Mouse (Mus musculus): ENCODE results near the gene Nup93. TPM values are rescaled to one million over a fixed set of nuclear protein-coding genes. Genes with fewer than 3 reads are reported as not detected.

Gene Nup93
- polyA plus RNA-seq, 1 experiment from 2014 or later = 110 TPM

DNA sequence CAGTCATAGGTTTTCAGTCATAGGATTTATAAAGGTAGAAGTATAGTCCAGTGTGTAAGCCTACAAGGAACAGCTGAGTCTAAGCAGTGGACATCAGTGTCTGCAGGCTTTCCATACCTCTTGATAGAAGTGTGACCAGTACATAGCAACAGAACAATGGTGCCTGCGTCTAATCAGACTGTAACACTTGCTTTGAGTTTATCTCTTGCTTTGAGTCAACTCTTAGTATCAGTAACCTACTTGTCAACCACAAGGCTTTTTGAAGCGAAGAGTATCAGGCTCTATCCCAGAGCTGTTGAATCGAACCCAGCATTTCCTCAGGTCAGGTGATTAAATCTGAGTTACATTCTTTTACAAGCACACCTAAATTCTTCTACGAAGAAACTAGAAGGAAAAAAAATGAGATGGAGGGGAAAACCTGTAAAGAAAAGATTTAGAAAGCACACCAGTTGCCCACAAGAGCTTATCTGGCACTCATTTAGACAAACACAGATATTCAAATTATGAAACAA, 25.9 kb downstream of the Nup93 start:
- no peaks in the 10 kb centered on the region for H3K9me3 ChIP-seq
- H3K36me3 ChIP-seq (replicated peaks) = peaks cover 13% of the 10 kb centered on the region; the same call in 1 of the 2 replicates
- no peak overlapping the region for H3K27ac ChIP-seq
- H3K4me1 ChIP-seq = no peaks in the 10 kb centered on the region
- 88% methylated on average over 4 of the region's 4 CpGs for WGBS
- H3K27me3 ChIP-seq = no peaks in the 10 kb centered on the region
- no peak overlapping the region for H3K4me2 ChIP-seq
- no peak overlapping the region for H3K9ac ChIP-seq
- no peak for ATAC-seq (ENCODE audit: low FRiP score)
- H3K4me3 ChIP-seq (replicated peaks) = no peak overlapping the region

DNA sequence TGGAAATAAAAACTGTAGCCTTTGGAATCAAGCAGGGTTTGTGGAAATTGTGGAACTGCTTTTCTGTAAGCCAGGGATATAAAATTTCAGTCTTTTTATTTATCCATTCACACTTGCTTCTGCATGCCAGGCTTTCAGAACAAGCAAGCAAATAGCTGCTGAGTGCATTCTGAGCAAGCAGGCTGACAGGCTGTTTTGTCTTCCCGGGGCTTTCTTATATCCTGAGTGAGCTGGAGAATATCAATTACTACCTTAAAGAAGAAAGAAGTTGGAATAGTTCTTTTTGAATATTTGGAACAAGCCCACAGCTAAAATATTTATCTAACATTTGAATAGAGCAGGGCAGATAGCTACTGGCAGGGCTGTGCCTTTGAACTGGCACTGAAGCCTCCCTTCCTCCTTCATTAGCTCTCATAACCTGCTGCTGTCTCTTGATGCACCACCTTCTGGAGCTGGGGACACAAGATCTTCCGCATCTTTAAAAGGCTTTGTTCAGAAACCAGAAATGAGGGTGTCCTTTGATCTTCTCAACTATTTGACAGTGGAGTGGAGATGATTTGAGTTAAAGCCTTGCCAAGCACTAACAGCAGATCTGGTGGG, 35.6 kb downstream of the Nup93 start:
- H3K4me3 ChIP-seq (replicated peaks) = no peak overlapping the region
- H3K4me2 ChIP-seq = no peak overlapping the region
- 40% methylated on average over 2 of the region's 2 CpGs for WGBS
- peak overlapping the region; percentile 43; the same call in 1 of the 2 replicates for H3K27ac ChIP-seq
- ATAC-seq (ENCODE audit: low FRiP score) = no peak
- H3K9me3 ChIP-seq = no peaks in the 10 kb centered on the region
- no peaks in the 10 kb centered on the region for H3K27me3 ChIP-seq
- H3K36me3 ChIP-seq (replicated peaks) = peaks cover 4% of the 10 kb centered on the region; the same call in 1 of the 2 replicates
- no peak overlapping the region for H3K9ac ChIP-seq
- H3K4me1 ChIP-seq = peaks cover 24% of the 10 kb centered on the region

DNA sequence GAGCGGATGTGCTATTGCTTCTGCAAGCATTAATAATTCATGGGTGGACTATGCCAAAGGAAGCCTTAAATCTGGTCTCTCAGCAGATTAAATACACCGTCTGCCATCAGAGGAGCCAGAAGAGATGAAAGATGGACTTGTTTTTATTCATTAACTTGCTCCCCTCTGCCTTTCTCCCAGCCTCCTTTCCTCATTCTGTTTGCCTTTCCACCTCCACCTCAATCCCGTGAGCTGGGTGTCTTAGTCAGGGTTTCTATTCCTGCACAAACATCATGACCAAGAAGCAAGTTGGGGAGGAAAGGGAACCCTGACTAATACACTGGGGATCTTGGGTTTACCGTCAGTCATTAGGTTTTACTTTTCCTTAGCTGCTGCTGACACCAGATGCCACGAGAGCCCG, 44.5 kb downstream of the Nup93 start:
- WGBS = 83% methylated on average over 6 of the region's 6 CpGs
- no peak for ATAC-seq (ENCODE audit: low FRiP score)
- Histone ChIP-seq H3K9me3 (no peaks in the 10 kb centered on the region), H3K27ac (no peak overlapping the region), H3K9ac (no peak overlapping the region), H3K4me2 (no peak overlapping the region), H3K4me3 (replicated peaks) (no peak overlapping the region), H3K4me1 (no peaks in the 10 kb centered on the region), H3K36me3 (replicated peaks) (no peaks in the 10 kb centered on the region), H3K27me3 (no peaks in the 10 kb centered on the region)

GRCm38 (mm10) chr8:94262626-94263297, 48.4 kb downstream of the Nup93 start:
- no peak for ATAC-seq (ENCODE audit: low FRiP score)
- peaks cover 18% of the 10 kb centered on the region for H3K4me1 ChIP-seq
- 57% methylated on average over 3 of the region's 3 CpGs for WGBS
- H3K27me3 ChIP-seq = no peaks in the 10 kb centered on the region
- no peak overlapping the region for H3K9ac ChIP-seq
- no peaks in the 10 kb centered on the region for H3K9me3 ChIP-seq
- no peaks in the 10 kb centered on the region for H3K36me3 ChIP-seq (replicated peaks)
- H3K4me2 ChIP-seq = no peak overlapping the region
- H3K4me3 ChIP-seq (replicated peaks) = no peak overlapping the region
- no peak overlapping the region for H3K27ac ChIP-seq

- Histone ChIP-seq H3K27ac (peak overlapping the region; percentile 63), H3K9me3 (no peaks in the 10 kb centered on the region), H3K36me3 (replicated peaks) (no peaks in the 10 kb centered on the region), H3K4me3 (replicated peaks) (peak overlapping the region; percentile 19), H3K4me1 (peaks cover 27% of the 10 kb centered on the region), H3K4me2 (peak overlapping the region; percentile 34), H3K9ac (peak overlapping the region; percentile 13; the same call in 1 of the 2 replicates), H3K27me3 (no peaks in the 10 kb centered on the region)
- 27% methylated on average over 10 of the region's 10 CpGs for WGBS
- no peak for ATAC-seq (ENCODE audit: low FRiP score)
Observed at GRCm38 (mm10) chr8:94266344-94267191, 52.2 kb downstream of the Nup93 start.

DNA sequence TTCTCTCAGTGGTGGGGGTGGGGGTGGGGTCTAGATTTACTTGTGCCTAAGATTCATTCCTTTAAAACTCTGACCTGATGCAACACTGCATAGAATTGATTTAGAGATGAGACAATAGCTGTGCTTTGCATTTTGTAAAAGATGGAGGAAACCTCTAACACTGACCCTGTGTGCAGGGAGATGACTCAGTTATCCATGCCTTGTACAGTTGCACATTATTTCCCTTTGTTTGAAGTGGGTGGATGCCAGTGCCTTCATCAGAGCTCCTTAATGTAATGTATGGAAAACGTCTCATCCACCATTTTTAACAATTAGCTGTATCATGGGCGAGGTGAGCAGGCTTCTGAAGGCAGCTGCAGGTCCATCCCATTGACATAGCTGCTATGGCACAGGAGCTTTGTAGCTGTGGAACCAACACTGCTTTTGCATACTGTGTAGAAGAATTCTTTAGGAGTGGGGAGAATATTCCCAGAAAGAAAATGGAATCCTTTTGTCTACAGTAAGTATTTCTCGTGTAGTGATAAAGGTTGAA, 54.1 kb downstream of the Nup93 start:
- no peaks in the 10 kb centered on the region for H3K9me3 ChIP-seq
- ATAC-seq (ENCODE audit: low FRiP score) = no peak
- H3K27me3 ChIP-seq = no peaks in the 10 kb centered on the region
- WGBS = 70% methylated on average over 3 of the region's 3 CpGs
- no peak overlapping the region for H3K27ac ChIP-seq
- H3K9ac ChIP-seq = no peak overlapping the region
- H3K4me1 ChIP-seq = peaks cover 27% of the 10 kb centered on the region
- no peaks in the 10 kb centered on the region for H3K36me3 ChIP-seq (replicated peaks)
- H3K4me2 ChIP-seq = peak overlapping the region; percentile 21; the same call in 1 of the 2 replicates
- no peak overlapping the region for H3K4me3 ChIP-seq (replicated peaks)

GRCm38 (mm10) chr8:94270309-94270708, 55.9 kb downstream of the Nup93 start:
- Histone ChIP-seq H3K9me3 (no peaks in the 10 kb centered on the region), H3K4me2 (no peak overlapping the region), H3K4me3 (replicated peaks) (no peak overlapping the region), H3K4me1 (peaks cover 20% of the 10 kb centered on the region), H3K27me3 (no peaks in the 10 kb centered on the region), H3K9ac (no peak overlapping the region), H3K36me3 (replicated peaks) (no peaks in the 10 kb centered on the region), H3K27ac (no peak overlapping the region)
- WGBS = 94% methylated on average over 7 of the region's 7 CpGs
- ATAC-seq (ENCODE audit: low FRiP score) = no peak

DNA sequence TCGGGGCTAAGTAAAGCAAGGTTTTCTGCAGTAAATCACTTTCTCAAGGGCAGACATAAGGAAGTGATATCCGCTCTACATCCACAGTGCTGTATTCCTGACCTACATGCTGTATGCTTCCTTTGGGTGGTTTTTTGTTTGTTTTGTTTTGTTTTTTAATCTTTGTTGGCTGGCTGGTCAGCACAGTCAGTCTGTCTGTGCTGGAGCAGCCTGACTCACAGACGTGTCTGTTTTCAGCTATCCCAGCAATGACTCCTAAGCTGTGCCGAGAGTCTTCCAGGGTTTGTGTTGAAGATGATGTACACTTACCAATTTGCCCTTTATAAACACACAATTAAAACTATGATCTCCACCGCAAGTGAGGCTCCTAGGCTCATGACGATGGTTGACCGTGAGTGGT, 56.7 kb downstream of the Nup93 start:
- no peak overlapping the region for H3K9ac ChIP-seq
- no peaks in the 10 kb centered on the region for H3K27me3 ChIP-seq
- no peaks in the 10 kb centered on the region for H3K9me3 ChIP-seq
- ATAC-seq (ENCODE audit: low FRiP score) = no peak
- H3K27ac ChIP-seq = no peak overlapping the region
- H3K4me3 ChIP-seq (replicated peaks) = no peak overlapping the region
- H3K4me1 ChIP-seq = peaks cover 18% of the 10 kb centered on the region
- WGBS = 91% methylated on average over 7 of the region's 7 CpGs
- H3K4me2 ChIP-seq = no peak overlapping the region
- H3K36me3 ChIP-seq (replicated peaks) = no peaks in the 10 kb centered on the region

DNA sequence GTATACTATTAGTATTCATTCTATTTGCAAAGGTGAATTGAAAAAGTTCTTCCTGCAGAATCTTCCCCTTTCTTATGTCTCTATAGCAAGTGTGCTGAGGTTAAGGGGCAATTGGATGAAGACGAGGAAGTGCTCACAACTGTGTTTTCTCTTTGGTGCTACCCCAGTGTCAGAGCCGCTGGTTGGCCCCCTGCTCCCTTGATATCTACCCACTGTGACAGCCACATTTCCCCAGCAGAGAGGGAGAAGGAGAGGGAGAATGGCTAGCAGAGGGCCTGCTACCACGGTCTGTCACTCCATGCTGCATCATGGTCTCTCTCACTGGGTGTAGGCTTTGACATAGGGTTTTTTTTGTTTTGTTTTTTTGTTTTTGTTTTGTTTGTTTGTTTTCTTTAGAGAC, 58.2 kb downstream of the Nup93 start:
- ATAC-seq (ENCODE audit: low FRiP score) = no peak
- peaks cover 9% of the 10 kb centered on the region for H3K4me1 ChIP-seq
- WGBS = 84% methylated on average over 3 of the region's 3 CpGs
- H3K36me3 ChIP-seq (replicated peaks) = no peaks in the 10 kb centered on the region
- no peak overlapping the region for H3K9ac ChIP-seq
- H3K27ac ChIP-seq = no peak overlapping the region
- H3K9me3 ChIP-seq = no peaks in the 10 kb centered on the region
- H3K4me3 ChIP-seq (replicated peaks) = no peak overlapping the region
- no peaks in the 10 kb centered on the region for H3K27me3 ChIP-seq
- no peak overlapping the region for H3K4me2 ChIP-seq

DNA sequence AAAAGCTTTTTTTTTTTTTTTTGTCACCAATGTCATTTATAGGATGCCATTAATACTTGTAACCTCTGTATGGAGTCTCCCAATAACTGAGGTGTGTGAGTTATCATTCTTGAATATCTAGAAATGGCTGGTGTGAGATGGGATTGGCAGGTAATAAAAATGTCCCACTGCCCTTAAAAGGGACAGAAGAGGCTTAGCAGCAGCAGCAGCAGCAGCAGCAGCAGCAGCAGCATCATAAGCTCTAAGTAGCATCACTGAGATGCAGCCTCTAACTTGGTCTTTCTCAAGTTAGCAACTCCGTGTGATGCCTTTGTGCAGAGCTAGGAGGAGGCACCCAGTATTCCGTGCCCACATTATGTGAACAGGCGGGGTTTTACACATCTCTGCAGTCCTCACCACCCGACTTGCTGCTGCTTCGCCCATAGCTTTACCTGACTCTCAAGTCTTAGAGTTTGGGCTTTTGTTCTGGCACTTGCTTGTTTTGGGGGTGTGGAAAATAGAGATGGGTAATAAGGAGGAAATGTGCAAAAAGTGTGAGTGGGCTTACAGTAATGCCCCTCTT, 59.0 kb downstream of the Nup93 start:
- H3K27ac ChIP-seq = no peak overlapping the region
- H3K27me3 ChIP-seq = no peaks in the 10 kb centered on the region
- no peak overlapping the region for H3K4me2 ChIP-seq
- H3K4me3 ChIP-seq (replicated peaks) = no peak overlapping the region
- WGBS = 83% methylated on average over 5 of the region's 5 CpGs
- no peak for ATAC-seq (ENCODE audit: low FRiP score)
- H3K36me3 ChIP-seq (replicated peaks) = no peaks in the 10 kb centered on the region
- no peaks in the 10 kb centered on the region for H3K9me3 ChIP-seq
- peaks cover 5% of the 10 kb centered on the region for H3K4me1 ChIP-seq
- H3K9ac ChIP-seq = no peak overlapping the region

DNA sequence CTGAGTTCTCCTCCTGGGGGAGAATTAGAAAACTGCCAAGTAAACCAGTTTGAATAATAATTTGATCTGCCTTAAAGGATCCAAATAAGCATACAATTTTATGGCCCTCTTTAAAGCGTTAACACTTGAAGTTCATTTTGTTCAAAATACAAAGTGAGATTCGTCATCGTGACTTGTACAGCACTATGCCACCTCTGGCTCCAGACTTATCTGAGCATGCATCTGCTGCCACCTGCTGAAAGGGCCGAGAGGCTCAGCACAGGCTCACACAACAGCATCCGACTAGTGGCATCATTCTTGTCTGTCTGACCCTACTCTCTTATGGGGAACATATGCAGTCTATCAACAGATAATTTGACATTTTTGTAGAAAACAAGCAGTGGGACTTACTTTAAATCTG, 59.7 kb downstream of the Nup93 start:
- no peaks in the 10 kb centered on the region for H3K9me3 ChIP-seq
- no peak overlapping the region for H3K4me3 ChIP-seq (replicated peaks)
- ATAC-seq (ENCODE audit: low FRiP score) = no peak
- no peak overlapping the region for H3K4me2 ChIP-seq
- H3K27ac ChIP-seq = no peak overlapping the region
- H3K4me1 ChIP-seq = peaks cover 3% of the 10 kb centered on the region
- WGBS = 81% methylated on average over 5 of the region's 5 CpGs
- no peaks in the 10 kb centered on the region for H3K36me3 ChIP-seq (replicated peaks)
- no peak overlapping the region for H3K9ac ChIP-seq
- no peaks in the 10 kb centered on the region for H3K27me3 ChIP-seq

DNA sequence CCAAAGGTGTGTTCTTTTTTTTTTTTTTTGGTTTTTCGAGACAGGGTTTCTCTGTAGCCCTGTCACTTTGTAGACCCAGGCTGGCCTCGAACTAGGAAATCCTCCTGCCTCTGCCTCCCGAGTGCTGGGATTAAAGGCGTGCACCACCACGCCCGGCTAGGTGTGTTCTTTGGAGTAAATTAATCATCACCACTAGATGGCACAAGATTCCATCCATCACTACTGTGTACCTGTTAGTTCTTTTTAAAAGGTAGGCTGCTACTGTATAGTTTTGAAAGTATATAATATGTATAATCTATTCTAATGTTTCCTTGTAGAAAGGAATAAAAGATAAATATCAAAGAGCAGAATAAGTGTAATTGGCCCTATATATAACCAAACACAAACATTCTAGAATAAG, 63.9 kb downstream of the Nup93 start:
- H3K4me2 ChIP-seq = no peak overlapping the region
- H3K4me3 ChIP-seq (replicated peaks) = no peak overlapping the region
- H3K9ac ChIP-seq = no peak overlapping the region
- WGBS = 92% methylated on average over 6 of the region's 6 CpGs
- no peaks in the 10 kb centered on the region for H3K36me3 ChIP-seq (replicated peaks)
- no peaks in the 10 kb centered on the region for H3K27me3 ChIP-seq
- 0 out of 2 replicates have a peak, but pooled peaks cover 2% of the 10 kb centered on the region for H3K4me1 ChIP-seq
- no peak for ATAC-seq (ENCODE audit: low FRiP score)
- no peaks in the 10 kb centered on the region for H3K9me3 ChIP-seq
- no peak overlapping the region for H3K27ac ChIP-seq

All from forebrain, embryonic 12.5 days (tissue).